Mouse (Mus musculus): ENCODE measurements around the gene Smc6. TPM values are rescaled to one million over a fixed set of nuclear protein-coding genes. Genes with fewer than 3 reads are reported as not detected.

Gene Smc6
- polyA plus RNA-seq, 1 experiment from 2014 or later, result 91.6 TPM

- H3K36me3 ChIP-seq, result no peaks in the 10 kb centered on the region
- WGBS, result 95% methylated on average over 1 of the region's 1 CpGs
- no peak overlapping the region for H3K27ac ChIP-seq (replicated peaks)
- ATAC-seq (ENCODE audit: low FRiP score, low read depth), result no peak
- H3K27me3 ChIP-seq, result no peaks in the 10 kb centered on the region
- H3K9ac ChIP-seq, result no peak overlapping the region
- H3K4me3 ChIP-seq, result no peak overlapping the region
- no peak overlapping the region for H3K4me2 ChIP-seq
- H3K4me1 ChIP-seq (replicated peaks), result no peaks in the 10 kb centered on the region
- no peaks in the 10 kb centered on the region for H3K9me3 ChIP-seq
Measured at GRCm38 (mm10) chr12:11247460-11247859, 18.2 kb upstream of the Smc6 start.

- Histone ChIP-seq H3K9ac (no peak overlapping the region), H3K4me2 (no peak overlapping the region), H3K27me3 (no peaks in the 10 kb centered on the region), H3K36me3 (no peaks in the 10 kb centered on the region), H3K27ac (replicated peaks) (no peak overlapping the region), H3K4me1 (replicated peaks) (no peaks in the 10 kb centered on the region), H3K4me3 (no peak overlapping the region), H3K9me3 (no peaks in the 10 kb centered on the region)
- 81% methylated on average over 3 of the region's 3 CpGs for WGBS
- no peak for ATAC-seq (ENCODE audit: low FRiP score, low read depth)
Measured at GRCm38 (mm10) chr12:11250322-11250721, 15.4 kb upstream of the Smc6 start.

DNA sequence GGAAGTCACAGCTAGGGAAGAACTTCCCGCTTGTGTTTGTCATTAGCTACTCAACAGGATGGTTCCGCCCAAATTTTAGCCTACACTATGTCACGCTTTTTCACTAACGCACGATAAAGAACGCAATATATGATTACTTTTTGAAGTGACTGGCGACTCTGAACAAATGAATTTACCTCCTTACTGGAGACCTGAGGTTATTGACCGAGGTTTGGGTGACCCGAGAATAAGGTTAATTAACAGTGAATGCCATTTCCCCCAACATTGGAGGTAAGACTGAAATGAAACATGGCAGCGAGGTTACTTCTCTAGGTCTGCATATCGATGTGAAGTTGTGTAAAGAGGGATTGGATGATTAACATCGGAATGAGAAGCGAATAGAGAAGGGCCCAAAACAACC, 791 bp upstream of the Smc6 start:
- H3K4me1 ChIP-seq (replicated peaks), result peaks cover 37% of the 10 kb centered on the region
- WGBS, result 4% methylated on average over 13 of the region's 13 CpGs
- peak overlapping the region; percentile 97 for H3K4me3 ChIP-seq
- H3K9ac ChIP-seq, result peak overlapping the region; percentile 94
- H3K9me3 ChIP-seq, result no peaks in the 10 kb centered on the region
- no peak overlapping the region for H3K27ac ChIP-seq (replicated peaks)
- no peaks in the 10 kb centered on the region for H3K27me3 ChIP-seq
- H3K36me3 ChIP-seq, result no peaks in the 10 kb centered on the region
- no peak for ATAC-seq (ENCODE audit: low FRiP score, low read depth)
- peak overlapping the region; percentile 95 for H3K4me2 ChIP-seq

- Histone ChIP-seq H3K4me3 (peak overlapping the region; percentile 97), H3K4me2 (peak overlapping the region; percentile 95), H3K27ac (replicated peaks) (peak overlapping the region; percentile 89), H3K4me1 (replicated peaks) (peaks cover 38% of the 10 kb centered on the region), H3K9me3 (no peaks in the 10 kb centered on the region), H3K36me3 (no peaks in the 10 kb centered on the region), H3K27me3 (no peaks in the 10 kb centered on the region), H3K9ac (peak overlapping the region; percentile 94)
- ATAC-seq (ENCODE audit: low FRiP score, low read depth), result peak; percentile 85
- WGBS, result under 1% methylated on average over 49 of the region's 51 CpGs
Measured at GRCm38 (mm10) chr12:11266282-11266985, 748 bp downstream of the Smc6 start.

GRCm38 (mm10) chr12:11267030-11267429, 1.3 kb downstream of the Smc6 start:
- no peak overlapping the region for H3K27ac ChIP-seq (replicated peaks)
- peaks cover 38% of the 10 kb centered on the region for H3K4me1 ChIP-seq (replicated peaks)
- ATAC-seq (ENCODE audit: low FRiP score, low read depth), result no peak
- no peaks in the 10 kb centered on the region for H3K36me3 ChIP-seq
- 3% methylated on average over 4 of the region's 4 CpGs for WGBS
- peak overlapping the region; percentile 94 for H3K9ac ChIP-seq
- H3K4me3 ChIP-seq, result peak overlapping the region; percentile 97
- no peaks in the 10 kb centered on the region for H3K27me3 ChIP-seq
- peak overlapping the region; percentile 95 for H3K4me2 ChIP-seq
- no peaks in the 10 kb centered on the region for H3K9me3 ChIP-seq

DNA sequence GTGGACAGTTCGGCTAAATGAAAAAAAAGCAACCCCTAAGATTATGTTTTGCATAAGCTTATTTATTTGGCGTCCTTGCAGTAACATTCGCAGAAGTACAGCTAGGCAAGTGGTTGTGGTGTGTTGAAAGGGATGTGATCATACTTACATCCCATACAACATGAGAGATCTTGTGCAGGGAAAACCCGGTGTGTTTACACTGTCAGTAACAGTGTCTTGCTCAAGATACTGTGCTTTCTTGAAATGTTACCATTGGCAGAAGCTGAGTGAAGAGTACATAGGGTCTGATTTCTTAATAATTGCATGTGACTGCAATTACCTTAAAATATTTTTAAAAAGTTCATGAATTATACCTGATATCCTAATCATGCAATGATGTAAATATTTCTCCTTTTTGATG, 6.9 kb downstream of the Smc6 start:
- Histone ChIP-seq H3K9ac (no peak overlapping the region), H3K4me1 (replicated peaks) (peaks cover 18% of the 10 kb centered on the region), H3K4me3 (no peak overlapping the region), H3K27me3 (no peaks in the 10 kb centered on the region), H3K4me2 (no peak overlapping the region), H3K9me3 (no peaks in the 10 kb centered on the region), H3K27ac (replicated peaks) (no peak overlapping the region), H3K36me3 (peaks cover 16% of the 10 kb centered on the region; the same call in 1 of the 2 replicates)
- 95% methylated on average over 4 of the region's 4 CpGs for WGBS
- ATAC-seq (ENCODE audit: low FRiP score, low read depth), result no peak

- Histone ChIP-seq H3K27ac (replicated peaks) (no peak overlapping the region), H3K4me2 (no peak overlapping the region), H3K9ac (no peak overlapping the region), H3K9me3 (no peaks in the 10 kb centered on the region), H3K4me1 (replicated peaks) (peaks cover 12% of the 10 kb centered on the region), H3K27me3 (no peaks in the 10 kb centered on the region), H3K36me3 (peaks cover 18% of the 10 kb centered on the region), H3K4me3 (no peak overlapping the region)
- WGBS, result 83% methylated on average over 1 of the region's 1 CpGs
- ATAC-seq (ENCODE audit: low FRiP score, low read depth), result no peak
Measured at GRCm38 (mm10) chr12:11273185-11273584, 7.5 kb downstream of the Smc6 start.

GRCm38 (mm10) chr12:11276632-11277031, 10.9 kb downstream of the Smc6 start:
- no peak overlapping the region for H3K4me3 ChIP-seq
- no peak overlapping the region for H3K4me2 ChIP-seq
- ATAC-seq (ENCODE audit: low FRiP score, low read depth), result no peak
- peaks cover 40% of the 10 kb centered on the region for H3K36me3 ChIP-seq
- H3K27ac ChIP-seq (replicated peaks), result no peak overlapping the region
- no peaks in the 10 kb centered on the region for H3K9me3 ChIP-seq
- 88% methylated on average over 2 of the region's 2 CpGs for WGBS
- H3K27me3 ChIP-seq, result no peaks in the 10 kb centered on the region
- no peak overlapping the region for H3K9ac ChIP-seq
- no peaks in the 10 kb centered on the region for H3K4me1 ChIP-seq (replicated peaks)

DNA sequence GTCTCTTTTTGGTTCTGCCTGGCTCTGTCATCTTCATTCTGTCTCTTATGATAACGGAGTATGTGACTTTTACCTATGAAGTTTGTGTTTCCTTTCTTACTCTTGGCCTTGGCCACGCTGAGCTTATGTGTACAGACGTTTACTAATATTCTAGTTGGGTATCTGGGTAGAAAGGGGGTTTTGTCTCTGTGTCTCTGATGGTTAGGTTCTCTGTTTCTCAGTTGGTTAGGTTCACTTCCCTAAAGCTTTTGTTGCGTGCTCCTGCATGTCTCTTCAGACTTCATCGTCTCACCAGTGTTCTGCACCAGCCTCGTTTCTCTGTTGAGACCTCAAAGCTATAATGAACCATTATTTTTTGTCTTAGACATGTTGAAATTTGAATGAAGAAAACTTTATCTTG, 11.5 kb downstream of the Smc6 start:
- no peak for ATAC-seq (ENCODE audit: low FRiP score, low read depth)
- Histone ChIP-seq H3K4me2 (no peak overlapping the region), H3K4me1 (replicated peaks) (no peaks in the 10 kb centered on the region), H3K9ac (no peak overlapping the region), H3K27me3 (no peaks in the 10 kb centered on the region), H3K27ac (replicated peaks) (no peak overlapping the region), H3K9me3 (no peaks in the 10 kb centered on the region), H3K36me3 (peaks cover 40% of the 10 kb centered on the region), H3K4me3 (no peak overlapping the region)
- WGBS, result 95% methylated on average over 6 of the region's 6 CpGs

DNA sequence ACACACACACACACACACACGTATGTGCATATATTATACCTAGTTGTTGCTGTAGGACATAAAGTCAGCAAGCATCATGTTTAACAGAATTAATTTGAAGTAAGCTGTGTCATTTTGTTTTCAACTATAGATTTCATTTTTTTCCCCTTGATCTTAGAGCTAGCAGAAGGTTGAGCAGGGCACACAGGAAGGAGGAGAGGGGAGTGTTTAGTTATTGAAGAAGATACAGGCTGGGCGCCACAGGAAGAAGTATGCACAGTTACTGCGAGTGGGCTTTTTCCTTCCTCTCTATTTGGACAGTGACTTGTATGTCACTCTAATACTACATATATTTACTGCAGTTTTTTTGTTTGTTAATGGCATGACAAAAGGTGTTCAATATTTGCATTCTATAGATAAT, 14.2 kb downstream of the Smc6 start:
- peaks cover 37% of the 10 kb centered on the region for H3K36me3 ChIP-seq
- H3K9me3 ChIP-seq, result no peaks in the 10 kb centered on the region
- H3K27ac ChIP-seq (replicated peaks), result no peak overlapping the region
- no peak for ATAC-seq (ENCODE audit: low FRiP score, low read depth)
- H3K4me2 ChIP-seq, result no peak overlapping the region
- no peaks in the 10 kb centered on the region for H3K27me3 ChIP-seq
- 97% methylated on average over 3 of the region's 3 CpGs for WGBS
- H3K9ac ChIP-seq, result no peak overlapping the region
- no peak overlapping the region for H3K4me3 ChIP-seq
- H3K4me1 ChIP-seq (replicated peaks), result no peaks in the 10 kb centered on the region

GRCm38 (mm10) chr12:11281584-11281983, 15.9 kb downstream of the Smc6 start:
- no peak overlapping the region for H3K4me2 ChIP-seq
- 97% methylated on average over 2 of the region's 2 CpGs for WGBS
- no peak overlapping the region for H3K9ac ChIP-seq
- H3K27me3 ChIP-seq, result no peaks in the 10 kb centered on the region
- H3K9me3 ChIP-seq, result no peaks in the 10 kb centered on the region
- peaks cover 48% of the 10 kb centered on the region for H3K36me3 ChIP-seq
- no peak for ATAC-seq (ENCODE audit: low FRiP score, low read depth)
- H3K4me3 ChIP-seq, result no peak overlapping the region
- no peak overlapping the region for H3K27ac ChIP-seq (replicated peaks)
- no peaks in the 10 kb centered on the region for H3K4me1 ChIP-seq (replicated peaks)

DNA sequence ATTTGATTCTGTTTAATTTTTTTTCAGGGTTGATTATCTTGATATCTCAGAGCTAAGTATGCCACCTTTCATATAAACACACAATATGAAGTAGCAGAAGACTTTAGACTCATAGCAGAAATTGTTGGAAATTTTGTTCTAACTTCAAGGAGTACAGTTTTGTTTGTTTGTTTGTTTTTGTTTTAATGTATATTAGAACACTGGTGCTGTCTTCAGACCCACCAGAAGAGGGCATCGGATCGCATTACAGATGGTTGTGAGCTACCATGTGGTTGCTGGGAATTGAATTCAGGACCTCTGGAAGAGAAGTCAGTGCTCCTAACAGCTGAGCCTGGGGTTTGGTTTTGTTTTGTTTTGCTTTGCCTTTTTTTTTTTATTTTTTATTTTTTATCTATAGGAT, 20.7 kb downstream of the Smc6 start:
- WGBS, result 97% methylated on average over 2 of the region's 2 CpGs
- ATAC-seq (ENCODE audit: low FRiP score, low read depth), result no peak

DNA sequence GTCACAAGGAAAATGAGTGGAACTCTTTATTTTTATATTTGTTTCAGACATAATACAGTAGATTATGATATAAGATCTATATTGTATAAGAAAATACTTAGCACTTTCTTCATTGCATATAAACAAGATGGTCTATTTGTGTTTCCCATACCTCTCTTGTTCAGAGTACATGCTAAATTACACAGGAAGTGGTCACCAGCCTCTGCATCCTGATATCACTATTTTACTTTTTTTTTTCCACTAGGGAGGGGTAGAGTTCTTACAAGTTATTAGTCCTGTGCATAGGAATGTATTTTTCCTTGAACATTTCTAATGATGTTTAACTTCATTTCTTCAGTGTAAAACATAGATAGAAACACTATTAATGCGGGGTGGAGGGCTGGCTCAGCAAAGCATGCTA, 35.2 kb downstream of the Smc6 start:
- H3K4me3 ChIP-seq, result no peak overlapping the region
- H3K9ac ChIP-seq, result no peak overlapping the region
- WGBS, result 100% methylated on average over 1 of the region's 1 CpGs
- no peak for ATAC-seq (ENCODE audit: low FRiP score, low read depth)
- H3K27me3 ChIP-seq, result no peaks in the 10 kb centered on the region
- peaks cover 62% of the 10 kb centered on the region for H3K36me3 ChIP-seq
- H3K4me1 ChIP-seq (replicated peaks), result no peaks in the 10 kb centered on the region
- H3K27ac ChIP-seq (replicated peaks), result no peak overlapping the region
- H3K9me3 ChIP-seq, result no peaks in the 10 kb centered on the region
- no peak overlapping the region for H3K4me2 ChIP-seq

More for the DNA sequence above, 20.7 kb downstream of the Smc6 start:
- H3K9me3 ChIP-seq, result no peaks in the 10 kb centered on the region
- H3K27ac ChIP-seq (replicated peaks), result no peak overlapping the region
- no peak overlapping the region for H3K4me2 ChIP-seq
- H3K36me3 ChIP-seq, result peaks cover 53% of the 10 kb centered on the region
- no peaks in the 10 kb centered on the region for H3K4me1 ChIP-seq (replicated peaks)
- H3K9ac ChIP-seq, result no peak overlapping the region
- H3K4me3 ChIP-seq, result no peak overlapping the region
- H3K27me3 ChIP-seq, result no peaks in the 10 kb centered on the region

Data from hindbrain, embryonic 15.5 days (tissue).